Mouse (Mus musculus): ENCODE measurements at regions not wholly inside any gene's neighbourhood (a gene's known extent, or its start where the extent isn't known, plus 50 kb on each side); places are given as distances from the start of the nearest gene placed in this dataset.

GRCm38 (mm10) chr2:45225364-45226044 is 108.3 kb upstream of the Zeb2 start:
- TF ChIP-seq CTCF (IDR thresholded peaks at IDR 0.05; ENCODE audit: low read depth) (no peak), EP300 (IDR thresholded peaks at IDR 0.05; ENCODE audit: low read depth) (no peak)
- H3K9ac ChIP-seq (replicated peaks), result no peak overlapping the region
- 71% methylated on average over 9 of the region's 9 CpGs for WGBS (ENCODE audit: insufficient replicate concordance)

DNA sequence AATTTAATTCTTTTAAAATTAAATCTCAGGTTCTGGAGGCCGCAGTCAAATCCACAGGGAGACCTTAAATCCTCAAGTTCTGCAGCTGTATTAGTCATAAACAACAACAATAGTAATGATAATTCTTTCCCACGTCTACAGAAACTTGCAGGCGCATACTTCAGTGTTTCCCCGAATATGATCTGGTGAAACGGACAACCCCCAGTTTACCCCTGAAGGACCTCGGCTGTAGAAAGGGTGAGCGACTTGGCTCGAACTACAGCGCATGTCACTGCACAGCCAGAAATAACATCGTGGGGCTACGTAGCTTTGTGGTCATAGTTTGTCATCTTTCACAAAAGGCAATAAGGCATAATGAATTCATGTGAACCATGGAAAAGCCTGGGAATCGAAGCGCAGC is 105.0 kb upstream of the Zeb2 start:
- H3K4me2 ChIP-seq (ENCODE audit: low read depth, low read length), result no peak overlapping the region
- DNase-seq (no peak), ATAC-seq (no peak)
- H3K4me1 ChIP-seq (ENCODE audit: insufficient read depth), result no peaks in the 10 kb centered on the region
- H3K36me3 ChIP-seq (replicated peaks; ENCODE audit: insufficient read depth, low read length), result no peaks in the 10 kb centered on the region
- H3K4me3 ChIP-seq (ENCODE audit: low read depth, low read length), result no peak overlapping the region
- no peaks in the 10 kb centered on the region for H3K9me3 ChIP-seq (ENCODE audit: low read length)
- 83% methylated on average over 13 of the region's 13 CpGs for whole genome bisulfite sequencing (ENCODE audit: insufficient replicate concordance)
- H3K27ac ChIP-seq (ENCODE audit: low read depth), result no peak overlapping the region
- TF ChIP-seq EP300 (IDR thresholded peaks at IDR 0.05; ENCODE audit: low read depth), result no peak
- TF ChIP-seq CTCF (IDR thresholded peaks at IDR 0.05; ENCODE audit: low read depth), result no peak
- no peak overlapping the region for H3K9ac ChIP-seq (replicated peaks)
- H3K27me3 ChIP-seq (ENCODE audit: insufficient read depth, low read length), result no peaks in the 10 kb centered on the region

More at GRCm38 (mm10) chr2:45225364-45226044, 108.3 kb upstream of the Zeb2 start:
- DNase-seq (no peak), ATAC-seq (no peak)
- H3K36me3 ChIP-seq (replicated peaks; ENCODE audit: insufficient read depth, low read length), result no peaks in the 10 kb centered on the region
- H3K27me3 ChIP-seq (ENCODE audit: insufficient read depth, low read length), result no peaks in the 10 kb centered on the region
- no peak overlapping the region for H3K27ac ChIP-seq (ENCODE audit: low read depth)
- H3K9me3 ChIP-seq (ENCODE audit: low read length), result no peaks in the 10 kb centered on the region
- H3K4me3 ChIP-seq (ENCODE audit: low read depth, low read length), result no peak overlapping the region
- H3K4me1 ChIP-seq (ENCODE audit: insufficient read depth), result no peaks in the 10 kb centered on the region
- no peak overlapping the region for H3K4me2 ChIP-seq (ENCODE audit: low read depth, low read length)

DNA sequence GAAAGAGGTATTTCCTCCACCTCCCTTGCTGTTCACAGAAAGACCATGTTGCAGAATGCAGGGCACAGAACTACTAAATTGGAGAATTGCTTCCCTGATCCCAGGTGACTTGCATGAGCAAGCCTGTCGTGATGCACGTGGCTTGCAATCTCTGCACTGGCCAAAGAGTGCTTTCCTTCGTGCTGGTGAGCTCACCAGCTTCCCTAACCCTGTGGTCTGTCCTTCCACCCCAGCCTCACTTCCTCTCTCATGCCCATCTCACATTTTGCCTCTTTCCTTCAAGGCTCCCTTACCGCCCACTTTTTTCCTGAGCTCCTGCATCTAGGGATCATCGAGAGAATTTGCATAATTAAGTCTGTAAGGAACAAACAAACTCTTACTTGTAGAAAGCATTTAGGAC is 102.7 kb upstream of the Zeb2 start:
- no peak for DNase-seq
- Histone ChIP-seq H3K36me3 (replicated peaks; ENCODE audit: insufficient read depth, low read length) (no peaks in the 10 kb centered on the region), H3K9ac (replicated peaks) (no peak overlapping the region), H3K27ac (ENCODE audit: low read depth) (no peak overlapping the region), H3K4me1 (ENCODE audit: insufficient read depth) (no peaks in the 10 kb centered on the region), H3K4me3 (ENCODE audit: low read depth, low read length) (no peak overlapping the region), H3K9me3 (ENCODE audit: low read length) (no peaks in the 10 kb centered on the region), H3K4me2 (ENCODE audit: low read depth, low read length) (no peak overlapping the region), H3K27me3 (ENCODE audit: insufficient read depth, low read length) (no peaks in the 10 kb centered on the region)
- TF ChIP-seq EP300 (IDR thresholded peaks at IDR 0.05; ENCODE audit: low read depth) (no peak), CTCF (IDR thresholded peaks at IDR 0.05; ENCODE audit: low read depth) (no peak)
- WGBS (ENCODE audit: insufficient replicate concordance), result 30% methylated on average over 5 of the region's 5 CpGs
- no peak for ATAC-seq

GRCm38 (mm10) chr2:45212833-45213232 is 95.6 kb upstream of the Zeb2 start:
- Histone ChIP-seq H3K4me2 (ENCODE audit: low read depth, low read length) (no peak overlapping the region), H3K27me3 (ENCODE audit: insufficient read depth, low read length) (no peaks in the 10 kb centered on the region), H3K9me3 (ENCODE audit: low read length) (no peaks in the 10 kb centered on the region), H3K4me1 (ENCODE audit: insufficient read depth) (no peaks in the 10 kb centered on the region), H3K27ac (ENCODE audit: low read depth) (no peak overlapping the region), H3K4me3 (ENCODE audit: low read depth, low read length) (no peak overlapping the region), H3K9ac (replicated peaks) (no peak overlapping the region), H3K36me3 (replicated peaks; ENCODE audit: insufficient read depth, low read length) (no peaks in the 10 kb centered on the region)
- TF ChIP-seq CTCF (IDR thresholded peaks at IDR 0.05; ENCODE audit: low read depth), result no peak
- TF ChIP-seq EP300 (IDR thresholded peaks at IDR 0.05; ENCODE audit: low read depth), result no peak
- ATAC-seq (no peak), DNase-seq (no peak)
- WGBS (ENCODE audit: insufficient replicate concordance), result 49% methylated on average over 2 of the region's 2 CpGs

DNA sequence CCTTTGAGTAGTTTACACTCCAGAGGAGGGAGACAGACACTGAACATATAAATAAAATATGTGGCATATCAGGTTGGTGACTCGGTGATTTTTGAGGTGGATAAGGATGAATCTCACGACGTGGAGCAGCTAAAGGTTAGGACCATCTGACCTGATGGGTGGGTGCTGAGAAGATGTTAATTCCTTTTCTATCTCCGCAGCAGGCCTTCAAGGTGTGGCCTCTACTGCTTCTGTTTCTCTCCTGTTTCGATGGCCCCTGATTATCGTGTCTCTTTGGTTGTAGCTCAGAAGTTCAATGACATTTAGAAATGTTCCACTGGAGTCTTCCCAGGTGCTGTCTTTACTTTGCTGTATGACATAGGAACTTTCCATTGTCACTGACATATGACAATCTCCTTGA is 91.3 kb upstream of the Zeb2 start:
- no peaks in the 10 kb centered on the region for H3K36me3 ChIP-seq (replicated peaks; ENCODE audit: insufficient read depth, low read length)
- no peak overlapping the region for H3K4me3 ChIP-seq (ENCODE audit: low read depth, low read length)
- no peak overlapping the region for H3K4me2 ChIP-seq (ENCODE audit: low read depth, low read length)
- H3K27ac ChIP-seq (ENCODE audit: low read depth), result no peak overlapping the region
- H3K9me3 ChIP-seq (ENCODE audit: low read length), result no peaks in the 10 kb centered on the region
- TF ChIP-seq EP300 (IDR thresholded peaks at IDR 0.05; ENCODE audit: low read depth) (no peak), CTCF (IDR thresholded peaks at IDR 0.05; ENCODE audit: low read depth) (no peak)
- ATAC-seq (no peak), DNase-seq (no peak)
- no peaks in the 10 kb centered on the region for H3K27me3 ChIP-seq (ENCODE audit: insufficient read depth, low read length)
- 78% methylated on average over 6 of the region's 6 CpGs for WGBS (ENCODE audit: insufficient replicate concordance)
- no peak overlapping the region for H3K9ac ChIP-seq (replicated peaks)
- no peaks in the 10 kb centered on the region for H3K4me1 ChIP-seq (ENCODE audit: insufficient read depth)

- TF ChIP-seq EP300 (IDR thresholded peaks at IDR 0.05; ENCODE audit: low read depth) (no peak), CTCF (IDR thresholded peaks at IDR 0.05; ENCODE audit: low read depth) (no peak)
- WGBS (ENCODE audit: insufficient replicate concordance), result 62% methylated on average over 6 of the region's 6 CpGs
- no peaks in the 10 kb centered on the region for H3K4me1 ChIP-seq (ENCODE audit: insufficient read depth)
- H3K27ac ChIP-seq (ENCODE audit: low read depth), result no peak overlapping the region
- no peak for ATAC-seq
- H3K9me3 ChIP-seq (ENCODE audit: low read length), result no peaks in the 10 kb centered on the region
- H3K27me3 ChIP-seq (ENCODE audit: insufficient read depth, low read length), result no peaks in the 10 kb centered on the region
- H3K9ac ChIP-seq (replicated peaks), result no peak overlapping the region
- H3K4me2 ChIP-seq (ENCODE audit: low read depth, low read length), result no peak overlapping the region
- H3K4me3 ChIP-seq (ENCODE audit: low read depth, low read length), result no peak overlapping the region
- no peak for DNase-seq
- no peaks in the 10 kb centered on the region for H3K36me3 ChIP-seq (replicated peaks; ENCODE audit: insufficient read depth, low read length)
Observed at GRCm38 (mm10) chr2:45205756-45206155, 88.6 kb upstream of the Zeb2 start.
